Mouse (Mus musculus): ENCODE measurements around the gene Rad9a.

GRCm38 (mm10) chr19:4240247-4240668 lies 38.8 kb upstream of the Rad9a start:
- TF ChIP-seq POLR2A (IDR thresholded peaks at IDR 0.05; ENCODE audit: borderline replicate concordance, low read depth, low read length) (no peak), CTCF (IDR thresholded peaks at IDR 0.05; ENCODE audit: low read depth, low read length) (no peak)

Measured in bone marrow macrophage, adult 2 months (primary cell).